Comparison of ENCODE assay signal across 7 mouse cellular contexts in genomic region chr1:165764571-165764970, GRCm38 (mm10). TPM values are rescaled to one million over a fixed set of nuclear protein-coding genes. Genes with fewer than 3 reads are reported as not detected.
DNase-seq lines count a peak whose midpoint lies in the region; ATAC-seq lines count a peak whose summit lies in the region.

No protein-coding gene starts in this region.

- 56% methylated on average over 9 of the region's 9 CpGs for WGBS in forebrain, embryonic 13.5 days
- WGBS in limb, embryonic 15.5 days, result 37% methylated on average over 9 of the region's 9 CpGs
- WGBS in stomach, embryonic 16.5 days, result 48% methylated on average over 9 of the region's 9 CpGs

- peaks cover 2% of the 10 kb centered on the region for H3K27me3 ChIP-seq in megakaryocyte, embryonic 14.5 days (replicated peaks)
- H3K27me3 ChIP-seq in forebrain, embryonic 13.5 days, result peaks cover 32% of the 10 kb centered on the region
- H3K27me3 ChIP-seq in limb, embryonic 15.5 days, result 0 out of 2 replicates have a peak, but pooled peaks cover 13% of the 10 kb centered on the region
- no peaks in the 10 kb centered on the region for H3K27me3 ChIP-seq in stomach, embryonic 16.5 days (ENCODE audit: control insufficient read depth, insufficient read depth, low read length)

- DNase-seq in retina, embryonic 14.5 days (ENCODE audit: low spot score), result no peak
- DNase-seq in right cerebral cortex, postnatal 25 days, result no peak

- H3K36me3 ChIP-seq in megakaryocyte, embryonic 14.5 days (replicated peaks; ENCODE audit: low read length), result peaks cover 28% of the 10 kb centered on the region
- H3K36me3 ChIP-seq in forebrain, embryonic 13.5 days (ENCODE audit: poor library complexity, severe bottlenecking), result no peaks in the 10 kb centered on the region
- H3K36me3 ChIP-seq in limb, embryonic 15.5 days, result no peaks in the 10 kb centered on the region
- no peaks in the 10 kb centered on the region for H3K36me3 ChIP-seq in stomach, embryonic 16.5 days (ENCODE audit: control insufficient read depth, insufficient read depth, low read length)

- H3K4me1 ChIP-seq in megakaryocyte, embryonic 14.5 days, result peaks cover 82% of the 10 kb centered on the region
- peaks cover 9% of the 10 kb centered on the region for H3K4me1 ChIP-seq in forebrain, embryonic 13.5 days
- peaks cover 17% of the 10 kb centered on the region for H3K4me1 ChIP-seq in limb, embryonic 15.5 days
- H3K4me1 ChIP-seq in stomach, embryonic 16.5 days (ENCODE audit: control insufficient read depth, insufficient read depth, low read length), result peaks cover 10% of the 10 kb centered on the region; the same call in 1 of the 2 replicates

- H3K4me3 ChIP-seq in megakaryocyte, embryonic 14.5 days (replicated peaks), result peak overlapping the region; percentile 93
- peak overlapping the region; percentile 82 for H3K4me3 ChIP-seq in forebrain, embryonic 13.5 days
- peak overlapping the region; percentile 83 for H3K4me3 ChIP-seq in limb, embryonic 15.5 days
- peak overlapping the region; percentile 87 for H3K4me3 ChIP-seq in stomach, embryonic 16.5 days (replicated peaks; ENCODE audit: low read length)

- no peaks in the 10 kb centered on the region for H3K9me3 ChIP-seq in megakaryocyte, embryonic 14.5 days
- no peaks in the 10 kb centered on the region for H3K9me3 ChIP-seq in forebrain, embryonic 13.5 days (replicated peaks)
- H3K9me3 ChIP-seq in limb, embryonic 15.5 days, result no peaks in the 10 kb centered on the region
- no peaks in the 10 kb centered on the region for H3K9me3 ChIP-seq in stomach, embryonic 16.5 days (replicated peaks; ENCODE audit: control insufficient read depth, low read length)

- H3K4me2 ChIP-seq in forebrain, embryonic 13.5 days, result peak overlapping the region; percentile 92
- H3K4me2 ChIP-seq in limb, embryonic 15.5 days, result peak overlapping the region; percentile 90
- H3K4me2 ChIP-seq in stomach, embryonic 16.5 days (ENCODE audit: low read depth, low read length), result peak overlapping the region; percentile 79

- no peak overlapping the region for H3K27ac ChIP-seq in forebrain, embryonic 13.5 days
- no peak overlapping the region for H3K27ac ChIP-seq in limb, embryonic 15.5 days
- peak overlapping the region; percentile 40; the same call in 1 of the 2 replicates for H3K27ac ChIP-seq in stomach, embryonic 16.5 days (ENCODE audit: low read length)

- no peak for ATAC-seq in megakaryocyte, adult 5-6 weeks (ENCODE audit: poor library complexity, severe bottlenecking)
- no peak for ATAC-seq in forebrain, embryonic 13.5 days
- ATAC-seq in limb, embryonic 15.5 days (ENCODE audit: insufficient number of reproducible peaks, low FRiP score, low TSS enrichment, low read depth), result no peak
- no peak for ATAC-seq in stomach, embryonic 16.5 days (ENCODE audit: insufficient read depth, low FRiP score)

- peak overlapping the region; percentile 8; the same call in 1 of the 2 replicates for H3K9ac ChIP-seq in forebrain, embryonic 13.5 days
- H3K9ac ChIP-seq in limb, embryonic 15.5 days, result peak overlapping the region; percentile 63; the same call in 1 of the 2 replicates
- peak overlapping the region; percentile 81 for H3K9ac ChIP-seq in stomach, embryonic 16.5 days (ENCODE audit: low read length)

RNA-seq across cellular contexts. Expression of gene Creg1, which starts 1.0 kb away (rescaled TPM):
- polyA plus RNA-seq in megakaryocyte, embryonic 14.5 days (2012; ENCODE audit: insufficient read depth, low replicate concordance), result 254 and 485 TPM in 2 replicates
- 263 and 307 TPM in 2 replicates for total RNA-seq in megakaryocyte, adult 5-6 weeks (2015)
- total RNA-seq in megakaryocyte, adult 5-6 weeks (2017), result 140 and 147 TPM in 2 replicates
- polyA plus RNA-seq in forebrain, embryonic 13.5 days (2015; fragmentation: Nextera tagmentation; extraction: Ambion mirVana), result 21.2 and 21.5 TPM in 2 replicates
- 66.9 and 67.9 TPM in 2 replicates for polyA plus RNA-seq in limb, embryonic 15.5 days (2015; fragmentation: Nextera tagmentation; extraction: Ambion mirVana)
- 90.4 and 90.6 TPM in 2 replicates for polyA plus RNA-seq in stomach, embryonic 16.5 days (2015; fragmentation: Nextera tagmentation; extraction: Ambion mirVana)

RNA-seq across cellular contexts. Expression of gene Cd247, which starts 23.9 kb away (rescaled TPM):
- not detected in 2 replicates for polyA plus RNA-seq in megakaryocyte, embryonic 14.5 days (2012; ENCODE audit: insufficient read depth, low replicate concordance)
- 1.1 and 2.8 TPM in 2 replicates for total RNA-seq in megakaryocyte, adult 5-6 weeks (2015)
- 2.1 and 3.7 TPM in 2 replicates for total RNA-seq in megakaryocyte, adult 5-6 weeks (2017)
- polyA plus RNA-seq in forebrain, embryonic 13.5 days (2015; fragmentation: Nextera tagmentation; extraction: Ambion mirVana), result 0.63 and 2.2 TPM in 2 replicates
- 0.61 and 0.96 TPM in 2 replicates for polyA plus RNA-seq in limb, embryonic 15.5 days (2015; fragmentation: Nextera tagmentation; extraction: Ambion mirVana)
- polyA plus RNA-seq in stomach, embryonic 16.5 days (2015; fragmentation: Nextera tagmentation; extraction: Ambion mirVana), result 0.36 and 0.52 TPM in 2 replicates

RNA-seq across cellular contexts. Expression of gene Rcsd1, which starts 55.0 kb away (rescaled TPM):
- polyA plus RNA-seq in megakaryocyte, embryonic 14.5 days (2012; ENCODE audit: insufficient read depth, low replicate concordance), result 0.43 and 11.0 TPM in 2 replicates
- total RNA-seq in megakaryocyte, adult 5-6 weeks (2015), result 82.1 and 88.8 TPM in 2 replicates
- total RNA-seq in megakaryocyte, adult 5-6 weeks (2017), result 184 and 199 TPM in 2 replicates
- polyA plus RNA-seq in forebrain, embryonic 13.5 days (2015; fragmentation: Nextera tagmentation; extraction: Ambion mirVana), result 6.5 and 7.0 TPM in 2 replicates
- 17.5 and 23.5 TPM in 2 replicates for polyA plus RNA-seq in limb, embryonic 15.5 days (2015; fragmentation: Nextera tagmentation; extraction: Ambion mirVana)
- 42.1 and 44.4 TPM in 2 replicates for polyA plus RNA-seq in stomach, embryonic 16.5 days (2015; fragmentation: Nextera tagmentation; extraction: Ambion mirVana)

Comparison
In these comparisons a context has a peak if more than half of its experiments do, and no peak if none do; other contexts are left out.
1. H3K9ac ChIP-seq: peak in every context shown above with its lines; median percentile 81 in stomach, embryonic 16.5 days; 63 in limb, embryonic 15.5 days; 8 in forebrain, embryonic 13.5 days.